Mouse (Mus musculus): ENCODE results near the gene Lrch3.

The Lrch3 gene

GRCm38 (mm10) chr16:33062682-33063131 is 148.8 kb downstream of the Lrch3 start:
- Histone ChIP-seq H3K9me3 (ENCODE audit: low read length) (no peaks in the 10 kb centered on the region), H3K36me3 (ENCODE audit: insufficient read depth, low read length) (peaks cover 52% of the 10 kb centered on the region), H3K27me3 (ENCODE audit: insufficient read depth, low read length) (peaks cover 8% of the 10 kb centered on the region), H3K4me3 (replicated peaks; ENCODE audit: low read length) (peak overlapping the region; percentile 90), H3K4me1 (replicated peaks; ENCODE audit: low read depth, low read length) (peaks cover 56% of the 10 kb centered on the region)
- TF ChIP-seq POU5F1 (IDR thresholded peaks at IDR 0.05; ENCODE audit: borderline replicate concordance, low read length) (no peak), CTCF (conservative IDR thresholded peaks at IDR 0.05; ENCODE audit: low read length) (no peak), NANOG (IDR thresholded peaks at IDR 0.05; ENCODE audit: borderline replicate concordance, low read length) (no peak)

- no peak for TF ChIP-seq NANOG (IDR thresholded peaks at IDR 0.05; ENCODE audit: borderline replicate concordance, low read length)
- TF ChIP-seq CTCF (conservative IDR thresholded peaks at IDR 0.05; ENCODE audit: low read length) = no peak
- no peak for TF ChIP-seq POU5F1 (IDR thresholded peaks at IDR 0.05; ENCODE audit: borderline replicate concordance, low read length)
- Histone ChIP-seq H3K9me3 (ENCODE audit: low read length) (no peaks in the 10 kb centered on the region), H3K27me3 (ENCODE audit: insufficient read depth, low read length) (peaks cover 8% of the 10 kb centered on the region)
Measured at GRCm38 (mm10) chr16:33063267-33063666, 149.4 kb downstream of the Lrch3 start.

GRCm38 (mm10) chr16:33064636-33065035 is 150.7 kb downstream of the Lrch3 start:
- peaks cover 8% of the 10 kb centered on the region for H3K27me3 ChIP-seq (ENCODE audit: insufficient read depth, low read length)
- peaks cover 44% of the 10 kb centered on the region for H3K36me3 ChIP-seq (ENCODE audit: insufficient read depth, low read length)
- H3K4me1 ChIP-seq (replicated peaks; ENCODE audit: low read depth, low read length) = peaks cover 40% of the 10 kb centered on the region
- TF ChIP-seq NANOG (IDR thresholded peaks at IDR 0.05; ENCODE audit: borderline replicate concordance, low read length) (no peak), POU5F1 (IDR thresholded peaks at IDR 0.05; ENCODE audit: borderline replicate concordance, low read length) (no peak), CTCF (conservative IDR thresholded peaks at IDR 0.05; ENCODE audit: low read length) (no peak)
- no peaks in the 10 kb centered on the region for H3K9me3 ChIP-seq (ENCODE audit: low read length)
- H3K4me3 ChIP-seq (replicated peaks; ENCODE audit: low read length) = no peak overlapping the region

More at GRCm38 (mm10) chr16:33063267-33063666, 149.4 kb downstream of the Lrch3 start:
- H3K36me3 ChIP-seq (ENCODE audit: insufficient read depth, low read length) = peaks cover 52% of the 10 kb centered on the region
- H3K4me3 ChIP-seq (replicated peaks; ENCODE audit: low read length) = peak overlapping the region; percentile 90
- peaks cover 53% of the 10 kb centered on the region for H3K4me1 ChIP-seq (replicated peaks; ENCODE audit: low read depth, low read length)
